Mouse (Mus musculus) G1E (cell line): Measurements from ENCODE around the gene Zfp597. TPM values are rescaled to one million over a fixed set of nuclear protein-coding genes. Genes with fewer than 3 reads are reported as not detected.
"Not testable (repeated sequence)": the region's sequence is repeated elsewhere in the genome, so short reads cannot be mapped to it uniquely, and the experiment has no call there.

Source experiments
- ATAC-seq: 2 replicates; pipeline ENCODE4 v1.8.0; 2016; ENCODE audit warnings: mild to moderate bottlenecking; ENCODE audit not compliant: insufficient number of reproducible peaks, poor library complexity, low FRiP score, severe bottlenecking; ENCODE audit errors: extremely low read depth
- DNase-seq: peaks from one replicate; pipeline ENCODE4 v3.0.0; 2012; ENCODE audit warnings: low spot score
- H3K27me3 ChIP-seq: 2 replicates; pipeline ENCODE4 v1.6.1; 2012; ENCODE audit warnings: mild to moderate bottlenecking, low read length, inconsistent platforms; ENCODE audit not compliant: insufficient read depth
- H3K36me3 ChIP-seq: replicated peaks from 2 replicates; pipeline ENCODE3; 2012; ENCODE audit warnings: mild to moderate bottlenecking, inconsistent platforms
- H3K4me1 ChIP-seq: 2 replicates; pipeline ENCODE4 v1.6.1; 2012; ENCODE audit warnings: low read depth, low read length, inconsistent platforms, mixed read lengths; ENCODE audit not compliant: insufficient read depth
- H3K4me3 ChIP-seq: 2 replicates; pipeline ENCODE4 v1.5.1; 2012; ENCODE audit warnings: low read depth, mild to moderate bottlenecking, inconsistent platforms, low read length, moderate library complexity, mixed read lengths
- H3K9me3 ChIP-seq: replicated peaks from 2 replicates; pipeline ENCODE4 v1.6.1; 2012; ENCODE audit warnings: inconsistent platforms
- CTCF ChIP-seq: IDR thresholded peaks from 2 replicates; pipeline ENCODE4 v1.5.1; 2012; ENCODE audit warnings: low read depth, low read length, inconsistent platforms, mixed read lengths
- GATA1 ChIP-seq: IDR thresholded peaks from 2 replicates; pipeline ENCODE4 v1.6.1; 2012; ENCODE audit warnings: borderline replicate concordance, low read length, inconsistent platforms, mixed read lengths
- GATA2 ChIP-seq: IDR thresholded peaks from 2 replicates; pipeline ENCODE4 v1.6.1; 2012; ENCODE audit warnings: low read depth, low read length, inconsistent platforms, borderline replicate concordance
- POLR2AphosphoS5 ChIP-seq: IDR thresholded peaks from 2 replicates; pipeline ENCODE4 v1.6.1; 2012; ENCODE audit warnings: low read depth, low read length, inconsistent platforms; ENCODE audit not compliant: insufficient replicate concordance
- TAL1 ChIP-seq: conservative IDR thresholded peaks from 2 replicates; pipeline ENCODE4 v1.6.1; 2012; ENCODE audit warnings: low read depth, low read length, inconsistent platforms, mixed read lengths
- polyA plus RNA-seq: library from polyadenylated mRNA; stranded (reverse); fragments of >175 nt; gene quantifications from 2 replicates; pipeline ENCODE4 v1.2.3, GENCODE M21; 2012
- total RNA-seq, 2 experiments: library from RNA; stranded (forward) in 1 of 2; stranded (reverse) in 1 of 2; fragments of 200-1000 nt in 1 of 2; fragments of >200 nt in 1 of 2; fragmentation: Nextera tagmentation in 1 of 2; gene quantifications; 2 replicates each; pipeline ENCODE4 v1.2.3; 2014 to 2017

Gene Zfp597
- total and polyA plus RNA-seq, 3 experiments, result 2.7 to 26.7 (median 23.3) TPM

GRCm38 (mm10) chr16:3830588-3831109, 53.7 kb downstream of the Zfp597 start, which contains the start of gene Olfr15:
Gene Olfr15, plus strand, starts transcription at chr16:3830878.
- no peaks in the 10 kb centered on the region for H3K4me1 ChIP-seq
- no peak for TF ChIP-seq GATA2
- TF ChIP-seq TAL1, result no peak
- no peak for TF ChIP-seq GATA1
- no peak for TF ChIP-seq CTCF
- no peak for TF ChIP-seq POLR2AphosphoS5
- DNase-seq (no peak), ATAC-seq (peak; percentile 15; the same call in 1 of the 2 replicates)
- peaks cover 6% of the 10 kb centered on the region for H3K27me3 ChIP-seq
- no peaks in the 10 kb centered on the region for H3K36me3 ChIP-seq
- H3K9me3 ChIP-seq, result no peaks in the 10 kb centered on the region
- no peak within 1 kb of the TSS for H3K4me3 ChIP-seq

DNA sequence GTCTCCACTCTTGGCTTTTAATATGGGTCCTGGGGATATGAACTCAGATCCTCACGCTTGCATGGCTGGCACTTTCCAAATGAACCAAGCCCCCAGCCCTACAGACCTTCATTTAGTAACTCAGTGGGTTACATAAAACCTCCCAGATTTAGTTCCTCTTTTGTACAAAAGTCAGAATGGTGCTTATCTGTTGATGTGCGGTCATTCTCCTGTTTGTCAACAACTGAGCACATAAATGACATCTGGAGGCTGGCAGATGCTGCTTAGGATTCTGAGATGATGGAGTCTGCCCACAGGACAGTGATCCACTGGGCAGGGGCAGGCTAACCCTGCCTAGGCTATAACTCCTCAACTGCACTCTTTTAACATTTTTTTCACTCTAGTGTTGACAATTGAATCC, 54.6 kb downstream of the Zfp597 start:
- Histone ChIP-seq H3K4me1 (no peaks in the 10 kb centered on the region), H3K4me3 (no peak overlapping the region), H3K27me3 (no peaks in the 10 kb centered on the region; the same call in 1 of the 2 replicates), H3K36me3 (no peaks in the 10 kb centered on the region), H3K9me3 (no peaks in the 10 kb centered on the region)
- DNase-seq (no peak), ATAC-seq (no peak)
- TF ChIP-seq GATA2, result no peak
- no peak for TF ChIP-seq TAL1

- Histone ChIP-seq H3K4me1 (no peaks in the 10 kb centered on the region), H3K36me3 (no peaks in the 10 kb centered on the region), H3K27me3 (no peaks in the 10 kb centered on the region; the same call in 1 of the 2 replicates), H3K9me3 (no peaks in the 10 kb centered on the region), H3K4me3 (no peak overlapping the region)
- ATAC-seq (no peak), DNase-seq (no peak)
- no peak for TF ChIP-seq GATA2
- TF ChIP-seq TAL1, result no peak
- no peak for TF ChIP-seq CTCF
- no peak for TF ChIP-seq POLR2AphosphoS5
- no peak for TF ChIP-seq GATA1
These were observed 56.3 kb downstream of the Zfp597 start for GRCm38 (mm10) chr16:3828021-3828420.

DNA sequence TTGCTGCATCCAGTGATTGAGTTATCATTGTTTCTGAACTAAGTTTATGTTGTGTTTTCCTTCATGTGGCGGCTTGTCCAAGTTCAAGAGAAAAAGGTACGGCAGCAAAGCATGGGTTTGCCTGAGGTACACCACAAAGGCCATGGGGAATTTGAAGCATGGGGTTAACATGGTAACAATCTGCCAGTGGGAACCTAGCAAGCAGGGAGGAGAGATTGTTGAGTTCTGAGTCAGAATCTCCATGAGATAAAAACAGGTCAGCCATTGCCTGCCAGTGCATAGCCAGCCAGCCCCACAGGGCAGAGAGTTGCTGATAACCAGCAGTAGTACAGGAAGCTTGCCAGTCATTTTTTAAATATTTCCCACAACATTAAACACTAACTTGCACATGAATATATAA, 64.2 kb downstream of the Zfp597 start:
- DNase-seq (no peak), ATAC-seq (no peak)
- Histone ChIP-seq H3K36me3 (no peaks in the 10 kb centered on the region), H3K27me3 (no peaks in the 10 kb centered on the region), H3K4me1 (no peaks in the 10 kb centered on the region), H3K9me3 (no peaks in the 10 kb centered on the region), H3K4me3 (no peak overlapping the region)
- TF ChIP-seq GATA1, result no peak
- TF ChIP-seq POLR2AphosphoS5, result no peak
- TF ChIP-seq GATA2, result no peak
- no peak for TF ChIP-seq TAL1
- TF ChIP-seq CTCF, result no peak

- H3K9me3 ChIP-seq, DNase-seq, H3K36me3 ChIP-seq, H3K27me3 ChIP-seq, H3K4me3 ChIP-seq, H3K4me1 ChIP-seq, ATAC-seq: not testable (repeated sequence)
These were observed 69.7 kb downstream of the Zfp597 start for GRCm38 (mm10) chr16:3814667-3815066.

Other genes with a start within 250 kb of the Zfp597 start
- gene Mefv, start 166.5 kb downstream of the Zfp597 start, total RNA-seq (2014; fragmentation: Nextera tagmentation), result not detected in 2 replicates
- gene Mefv, start 166.5 kb downstream of the Zfp597 start, total RNA-seq (2017), result 0.11 and 0.12 TPM in 2 replicates
- gene Mefv, start 166.5 kb downstream of the Zfp597 start, polyA plus RNA-seq, result not detected in 2 replicates
- gene Zfp263, start 140.5 kb downstream of the Zfp597 start, total RNA-seq (2014; fragmentation: Nextera tagmentation), result 35.8 and 50.7 TPM in 2 replicates
- 36.4 and 43.3 TPM in 2 replicates for gene Zfp263, start 140.5 kb downstream of the Zfp597 start, total RNA-seq (2017)
- gene Zfp263, start 140.5 kb downstream of the Zfp597 start, polyA plus RNA-seq, result 20.7 and 25.3 TPM in 2 replicates
- gene Olfr15, start 53.7 kb downstream of the Zfp597 start, total RNA-seq (2014; fragmentation: Nextera tagmentation), result not detected in 2 replicates
- gene Olfr15, start 53.7 kb downstream of the Zfp597 start, total RNA-seq (2017), result 0.06 and 0.11 TPM in 2 replicates
- not detected in 2 replicates for gene Olfr15, start 53.7 kb downstream of the Zfp597 start, polyA plus RNA-seq
- gene Zfp174, start 37.3 kb downstream of the Zfp597 start, total RNA-seq (2014; fragmentation: Nextera tagmentation), result 2.8 and 3.9 TPM in 2 replicates
- gene Zfp174, start 37.3 kb downstream of the Zfp597 start, total RNA-seq (2017), result 1.3 and 1.8 TPM in 2 replicates
- gene Zfp174, start 37.3 kb downstream of the Zfp597 start, polyA plus RNA-seq, result 0.16 and 0.19 TPM in 2 replicates
- gene Naa60, start 12.2 kb downstream of the Zfp597 start, total RNA-seq (2014; fragmentation: Nextera tagmentation), result 57.5 and 71.6 TPM in 2 replicates
- gene Naa60, start 12.2 kb downstream of the Zfp597 start, total RNA-seq (2017), result 25.6 and 25.7 TPM in 2 replicates
- 26.0 and 28.7 TPM in 2 replicates for gene Naa60, start 12.2 kb downstream of the Zfp597 start, polyA plus RNA-seq
- not detected in 2 replicates for gene Gm20695, start 87 bp upstream of the Zfp597 start, total RNA-seq (2014; fragmentation: Nextera tagmentation)
- 0.33 TPM in 1 of 2 replicates, not detected in the other for gene Gm20695, start 87 bp upstream of the Zfp597 start, total RNA-seq (2017)
- not detected in 2 replicates for gene Gm20695, start 87 bp upstream of the Zfp597 start, polyA plus RNA-seq
- gene 1700037C18Rik, start 24.1 kb upstream of the Zfp597 start, total RNA-seq (2014; fragmentation: Nextera tagmentation), result 1.7 and 6.2 TPM in 2 replicates
- 2.2 and 2.5 TPM in 2 replicates for gene 1700037C18Rik, start 24.1 kb upstream of the Zfp597 start, total RNA-seq (2017)
- 8.2 and 11.1 TPM in 2 replicates for gene 1700037C18Rik, start 24.1 kb upstream of the Zfp597 start, polyA plus RNA-seq
- 12.0 and 24.2 TPM in 2 replicates for gene Cluap1, start 24.2 kb upstream of the Zfp597 start, total RNA-seq (2014; fragmentation: Nextera tagmentation)
- 26.4 and 26.9 TPM in 2 replicates for gene Cluap1, start 24.2 kb upstream of the Zfp597 start, total RNA-seq (2017)
- 23.6 and 30.4 TPM in 2 replicates for gene Cluap1, start 24.2 kb upstream of the Zfp597 start, polyA plus RNA-seq
- not detected in 2 replicates for gene Nlrc3, start 92.1 kb upstream of the Zfp597 start, total RNA-seq (2014; fragmentation: Nextera tagmentation)
- gene Nlrc3, start 92.1 kb upstream of the Zfp597 start, total RNA-seq (2017), result 0.16 and 0.23 TPM in 2 replicates
- gene Nlrc3, start 92.1 kb upstream of the Zfp597 start, polyA plus RNA-seq, result not detected in 2 replicates
- 47.5 and 51.8 TPM in 2 replicates for gene Slx4, start 119.2 kb upstream of the Zfp597 start, total RNA-seq (2014; fragmentation: Nextera tagmentation)
- 30.8 and 36.8 TPM in 2 replicates for gene Slx4, start 119.2 kb upstream of the Zfp597 start, total RNA-seq (2017)
- 17.0 and 22.0 TPM in 2 replicates for gene Slx4, start 119.2 kb upstream of the Zfp597 start, polyA plus RNA-seq
- gene Dnase1, start 152.4 kb upstream of the Zfp597 start, total RNA-seq (2014; fragmentation: Nextera tagmentation), result not detected in 2 replicates
- 0.41 and 0.49 TPM in 2 replicates for gene Dnase1, start 152.4 kb upstream of the Zfp597 start, total RNA-seq (2017)
- not detected in 2 replicates for gene Dnase1, start 152.4 kb upstream of the Zfp597 start, polyA plus RNA-seq
- gene Trap1, start 193.3 kb upstream of the Zfp597 start, total RNA-seq (2014; fragmentation: Nextera tagmentation), result 134 and 135 TPM in 2 replicates
- gene Trap1, start 193.3 kb upstream of the Zfp597 start, total RNA-seq (2017), result 111 and 117 TPM in 2 replicates
- gene Trap1, start 193.3 kb upstream of the Zfp597 start, polyA plus RNA-seq, result 413 and 470 TPM in 2 replicates